ENCODE assay signal across 31 mouse cellular contexts in the genomic region with DNA sequence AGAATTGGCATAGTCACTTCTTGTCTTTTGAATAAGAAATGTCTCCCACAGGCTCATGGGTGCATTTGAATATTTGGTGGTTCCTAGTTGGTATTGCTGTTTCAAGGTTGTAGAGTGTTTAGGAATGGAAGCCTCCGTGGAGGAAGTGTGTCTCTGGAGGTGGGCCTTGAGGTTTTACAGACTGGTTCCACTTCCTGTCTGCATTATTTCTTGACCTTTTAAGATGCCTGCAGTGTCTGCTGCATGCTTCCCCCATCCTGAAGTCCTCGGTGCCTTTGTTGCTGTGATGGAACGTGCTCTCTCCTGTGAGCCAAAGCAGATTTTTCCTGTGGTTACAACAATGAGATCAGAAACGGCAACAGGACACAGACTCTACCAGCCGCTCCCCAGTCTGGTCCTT.
DNase-seq lines count a peak whose midpoint lies in the region; ATAC-seq lines count a peak whose summit lies in the region.
"Had no signal": no experiment of that assay in that cellular context is flagged by ENCODE, and none has a peak within 500 bp of the region (broad histone marks: within the 10 kb centered on the region; RNA-seq: fewer than 3 reads in every experiment).

No protein-coding gene starts in this region.

- H3K27me3 ChIP-seq in splenic B cell, adult 2 months (ENCODE audit: control insufficient read depth, insufficient read depth, low read length, poor library complexity, severe bottlenecking): no peaks in the 10 kb centered on the region
- no peaks in the 10 kb centered on the region for H3K27me3 ChIP-seq in intestine, embryonic 15.5 days (replicated peaks)
- H3K27me3 ChIP-seq: embryonic facial prominence, embryonic 12.5 days; heart, embryonic 13.5 days; limb, embryonic 12.5 days; midbrain, embryonic 13.5 days; neural tube, embryonic 13.5 days; Patski had no signal

- H3K4me1 ChIP-seq in intestine, embryonic 15.5 days (replicated peaks): no peaks in the 10 kb centered on the region
- H3K4me1 ChIP-seq: embryonic facial prominence, embryonic 12.5 days had no signal

- H3K9me3 ChIP-seq in intestine, embryonic 15.5 days: no peaks in the 10 kb centered on the region
- H3K9me3 ChIP-seq: embryonic facial prominence, embryonic 12.5 days; heart, embryonic 13.5 days; limb, embryonic 12.5 days; midbrain, embryonic 13.5 days; neural tube, embryonic 13.5 days had no signal

- H3K36me3 ChIP-seq in splenic B cell, adult 2 months (ENCODE audit: control insufficient read depth, insufficient read depth, low read length, poor library complexity, severe bottlenecking): no peaks in the 10 kb centered on the region
- no peaks in the 10 kb centered on the region for H3K36me3 ChIP-seq in intestine, embryonic 15.5 days
- H3K36me3 ChIP-seq: embryonic facial prominence, embryonic 12.5 days; G1E; heart, embryonic 13.5 days; limb, embryonic 12.5 days; midbrain, embryonic 13.5 days; neural tube, embryonic 13.5 days had no signal

- H3K4me3 ChIP-seq in intestine, embryonic 15.5 days (replicated peaks): no peak overlapping the region
- H3K4me3 ChIP-seq: embryonic facial prominence, embryonic 12.5 days; heart, embryonic 13.5 days; limb, embryonic 12.5 days; midbrain, embryonic 13.5 days; neural tube, embryonic 13.5 days had no signal

- no peak overlapping the region for H3K4me2 ChIP-seq in intestine, embryonic 15.5 days (replicated peaks)
- H3K4me2 ChIP-seq: embryonic facial prominence, embryonic 12.5 days; heart, embryonic 13.5 days; limb, embryonic 12.5 days; liver, embryonic 11.5 days; midbrain, embryonic 13.5 days; neural tube, embryonic 13.5 days had no signal

- WGBS in intestine, embryonic 15.5 days: 73% methylated on average over 5 of the region's 5 CpGs

- H3K27ac ChIP-seq in intestine, embryonic 15.5 days: no peak overlapping the region
- H3K27ac ChIP-seq: embryonic facial prominence, embryonic 12.5 days; heart, embryonic 13.5 days; hindbrain, postnatal 0 days; limb, embryonic 12.5 days; midbrain, embryonic 13.5 days; neural tube, embryonic 13.5 days; stomach, postnatal 0 days had no signal

- DNase-seq in thymus, postnatal 0 days (ENCODE audit: low spot score): peak; percentile 31
- DNase-seq in thymus, postnatal 10 days (ENCODE audit: low spot score in 2 of 2): no peak
- DNase-seq in splenic B cell, adult 2 months (ENCODE audit: low read depth, low spot score): peak; percentile 62
- no peak for DNase-seq in embryo, embryonic 10 days (ENCODE audit: low spot score)
- DNase-seq: adrenal gland, adult 2 months; cerebellum, adult 11 months; cerebellum, adult 9-11 months; gastrocnemius, postnatal 10 days; heart, adult 18-20 months; heart, postnatal 14 days; kidney, adult 18-20 months; kidney, postnatal 14 days; layer of hippocampus, postnatal 36 days; liver, postnatal 0 days; retina, postnatal 1 day; right cerebral cortex, postnatal 25 days; thymus, postnatal 4 days had no signal

- no peak overlapping the region for H3K9ac ChIP-seq in intestine, embryonic 15.5 days
- H3K9ac ChIP-seq: embryonic facial prominence, embryonic 12.5 days; heart, embryonic 13.5 days; limb, embryonic 12.5 days; liver, postnatal 0 days; midbrain, embryonic 13.5 days; neural tube, embryonic 13.5 days had no signal

- ATAC-seq in CD4-positive, CD25-positive, alpha-beta regulatory T cell, adult 4 months: peak; percentile 24
- peak; percentile 29 for ATAC-seq in inflammation-experienced regulatory T-cells, adult 6 months
- no peak for ATAC-seq in intestine, embryonic 15.5 days
- ATAC-seq: hindbrain, postnatal 0 days; liver, postnatal 0 days; lung, postnatal 0 days; midbrain, embryonic 13.5 days; Patski had no signal

Comparison
In these comparisons a context has a peak if more than half of its experiments do, and no peak if none do; other contexts are left out.
1. DNase-seq: peak in thymus, postnatal 0 days (single experiment) and splenic B cell, adult 2 months (single experiment); none in thymus, postnatal 10 days (0 of 2) and embryo, embryonic 10 days (single experiment).